Mouse (Mus musculus): ENCODE measurements around the gene Foxs1.

- TF ChIP-seq CTCF (IDR thresholded peaks at IDR 0.05; ENCODE audit: low read depth) (no peak), EP300 (IDR thresholded peaks at IDR 0.05; ENCODE audit: low read depth) (no peak)
Measured at GRCm38 (mm10) chr2:152976991-152977390, 44.0 kb upstream of the Foxs1 start.
